Mouse (Mus musculus) 3134 (cell line): Measurements from ENCODE around the gene Ndrg3.
"Not testable (repeated sequence)": the region's sequence is repeated elsewhere in the genome, so short reads cannot be mapped to it uniquely, and the experiment has no call there.

Source experiments
- DNase-seq: peaks from one replicate; pipeline ENCODE4 v3.0.0-alpha.2; 2011; ENCODE audit warnings: low spot score; ENCODE audit not compliant: insufficient read length; ENCODE audit errors: extremely low read depth

Ndrg3 gene

GRCm38 (mm10) chr2:156941523-156941922 is 50.3 kb downstream of the Ndrg3 start:
- not testable (repeated sequence) for DNase-seq

- DNase-seq: not testable (repeated sequence)
Observed at GRCm38 (mm10) chr2:156939926-156940325, 51.9 kb downstream of the Ndrg3 start.

- DNase-seq: no peak
Observed at GRCm38 (mm10) chr2:156937795-156938194, 54.1 kb downstream of the Ndrg3 start.

GRCm38 (mm10) chr2:156935005-156935404 is 56.9 kb downstream of the Ndrg3 start:
- no peak for DNase-seq

GRCm38 (mm10) chr2:156933426-156933825 is 58.4 kb downstream of the Ndrg3 start:
- no peak for DNase-seq

GRCm38 (mm10) chr2:156931421-156931820 is 60.4 kb downstream of the Ndrg3 start:
- no peak for DNase-seq

GRCm38 (mm10) chr2:156930549-156930948 is 61.3 kb downstream of the Ndrg3 start:
- no peak for DNase-seq

GRCm38 (mm10) chr2:156929519-156930120 is 62.2 kb downstream of the Ndrg3 start:
- no peak for DNase-seq

- no peak for DNase-seq
Observed at GRCm38 (mm10) chr2:156928606-156929005, 63.2 kb downstream of the Ndrg3 start.

- DNase-seq: no peak
Observed at GRCm38 (mm10) chr2:156927663-156928062, 64.2 kb downstream of the Ndrg3 start.

GRCm38 (mm10) chr2:156925611-156926010 is 66.2 kb downstream of the Ndrg3 start:
- not testable (repeated sequence) for DNase-seq

GRCm38 (mm10) chr2:156925075-156925474 is 66.8 kb downstream of the Ndrg3 start:
- DNase-seq: not testable (repeated sequence)

GRCm38 (mm10) chr2:156924210-156924898 is 67.5 kb downstream of the Ndrg3 start:
- DNase-seq: no peak

- DNase-seq: no peak
Observed at GRCm38 (mm10) chr2:156923057-156923456, 68.8 kb downstream of the Ndrg3 start.

GRCm38 (mm10) chr2:156919796-156920195 is 72.1 kb downstream of the Ndrg3 start:
- DNase-seq: no peak

- not testable (repeated sequence) for DNase-seq
Observed at GRCm38 (mm10) chr2:156919191-156919590, 72.7 kb downstream of the Ndrg3 start.

- DNase-seq: no peak
Observed at GRCm38 (mm10) chr2:156918562-156918961, 73.3 kb downstream of the Ndrg3 start.

- DNase-seq: no peak
Observed at GRCm38 (mm10) chr2:156916419-156917125, 75.3 kb downstream of the Ndrg3 start.

- no peak for DNase-seq
Observed at GRCm38 (mm10) chr2:156915559-156915958, 76.3 kb downstream of the Ndrg3 start.

- DNase-seq: no peak
Observed at GRCm38 (mm10) chr2:156913191-156913590, 78.7 kb downstream of the Ndrg3 start.

- not testable (repeated sequence) for DNase-seq
Observed at GRCm38 (mm10) chr2:156905931-156906330, 85.9 kb downstream of the Ndrg3 start.
